Mouse (Mus musculus) liver, embryonic 15.5 days (tissue): ENCODE results near the gene Gm10644. TPM values are rescaled to one million over a fixed set of nuclear protein-coding genes. Genes with fewer than 3 reads are reported as not detected.

Experiments used
- ATAC-seq: fragments of 200-750 bp; cut with Nextera tagmentation; 2 replicates; pipeline ENCODE4 v1.8.0; 2017; ENCODE audit warnings: moderate number of reproducible peaks, mild to moderate bottlenecking, moderate library complexity; ENCODE audit not compliant: insufficient read depth
- H3K27ac ChIP-seq: fragments of 300-500 bp; sonication (generic); replicated peaks from 2 replicates; pipeline ENCODE4 v1.5.1; 2015; ENCODE audit warnings: mild to moderate bottlenecking, inconsistent platforms
- H3K27me3 ChIP-seq: fragments of 300-500 bp; sonication (generic); 2 replicates; pipeline ENCODE4 v1.6.1; 2015; ENCODE audit warnings: mild to moderate bottlenecking, inconsistent platforms
- H3K36me3 ChIP-seq: fragments of 300-500 bp; sonication (generic); replicated peaks from 2 replicates; pipeline ENCODE4 v1.6.1; 2015; ENCODE audit warnings: moderate library complexity, mild to moderate bottlenecking, inconsistent platforms
- H3K4me1 ChIP-seq: fragments of 300-500 bp; sonication (generic); replicated peaks from 2 replicates; pipeline ENCODE4 v1.6.1; 2015; ENCODE audit warnings: inconsistent platforms
- H3K4me2 ChIP-seq: fragments of 300-500 bp; sonication (generic); 2 replicates; pipeline ENCODE4 v1.6.1; 2015; ENCODE audit warnings: moderate library complexity, mild to moderate bottlenecking, inconsistent platforms
- H3K4me3 ChIP-seq: fragments of 300-500 bp; sonication (generic); replicated peaks from 2 replicates; pipeline ENCODE4 v1.5.1; 2015; ENCODE audit warnings: mild to moderate bottlenecking, inconsistent platforms
- H3K9ac ChIP-seq: fragments of 300-500 bp; sonication (generic); 2 replicates; pipeline ENCODE4 v1.6.1; 2015; ENCODE audit warnings: moderate library complexity, mild to moderate bottlenecking, inconsistent platforms
- H3K9me3 ChIP-seq: fragments of 300-500 bp; sonication (generic); replicated peaks from 2 replicates; pipeline ENCODE4 v1.6.1; 2016; ENCODE audit warnings: inconsistent platforms
- WGBS: fragments of 180-500 bp; shearing (Covaris S2); methylation state at CpG from one replicate; pipeline ENCODE4 v1.1.7; 2015; ENCODE audit warnings: mixed read lengths; ENCODE audit not compliant: insufficient replicate concordance; 5-methylcytosine and 5-hydroxymethylcytosine counted together
- polyA plus RNA-seq: library from polyadenylated mRNA; unstranded; fragments of >200 nt; fragmentation: Nextera tagmentation; extraction: Ambion mirVana; gene quantifications from 2 replicates; pipeline ENCODE4 v1.2.1, GENCODE M21; 2015

Gm10644 gene
- polyA plus RNA-seq, 1 experiment from 2014 or later: 0.39 TPM

- Histone ChIP-seq H3K4me1 (peaks cover 21% of the 10 kb centered on the region), H3K27me3 (no peaks in the 10 kb centered on the region), H3K27ac (no peak overlapping the region), H3K9ac (no peak overlapping the region), H3K36me3 (peaks cover 89% of the 10 kb centered on the region), H3K4me3 (no peak overlapping the region), H3K4me2 (no peak overlapping the region), H3K9me3 (no peaks in the 10 kb centered on the region)
- ATAC-seq: no peak
- WGBS: 89% methylated on average over 7 of the region's 7 CpGs
Observed at GRCm38 (mm10) chr8:83967701-83968100, 12.7 kb upstream of the Gm10644 start.

- 0 out of 2 replicates have a peak, but pooled peaks cover 3% of the 10 kb centered on the region for H3K4me1 ChIP-seq
- peaks cover 84% of the 10 kb centered on the region for H3K36me3 ChIP-seq
- H3K4me2 ChIP-seq: no peak overlapping the region
- H3K9me3 ChIP-seq: no peaks in the 10 kb centered on the region
- no peak overlapping the region for H3K27ac ChIP-seq
- H3K27me3 ChIP-seq: no peaks in the 10 kb centered on the region
- H3K9ac ChIP-seq: no peak overlapping the region
- 82% methylated on average over 5 of the region's 5 CpGs for whole genome bisulfite sequencing
- no peak for ATAC-seq
- H3K4me3 ChIP-seq: no peak overlapping the region
Observed at GRCm38 (mm10) chr8:83964015-83964765, 9.2 kb upstream of the Gm10644 start.

GRCm38 (mm10) chr8:83956789-83957188, 1.8 kb upstream of the Gm10644 start:
- H3K9me3 ChIP-seq: no peaks in the 10 kb centered on the region
- H3K4me2 ChIP-seq: peak overlapping the region; percentile 86
- H3K9ac ChIP-seq: peak overlapping the region; percentile 85
- 11% methylated on average over 1 of the region's 1 CpGs for WGBS
- peaks cover 31% of the 10 kb centered on the region for H3K4me1 ChIP-seq
- no peaks in the 10 kb centered on the region for H3K27me3 ChIP-seq
- H3K36me3 ChIP-seq: peaks cover 28% of the 10 kb centered on the region
- no peak overlapping the region for H3K27ac ChIP-seq
- no peak for ATAC-seq
- peak overlapping the region; percentile 85 for H3K4me3 ChIP-seq

GRCm38 (mm10) chr8:83955958-83956218, 883 bp upstream of the Gm10644 start:
- H3K36me3 ChIP-seq: peaks cover 23% of the 10 kb centered on the region
- H3K4me3 ChIP-seq: peak overlapping the region; percentile 85
- H3K4me1 ChIP-seq: peaks cover 31% of the 10 kb centered on the region
- peak overlapping the region; percentile 86 for H3K4me2 ChIP-seq
- ATAC-seq: no peak
- peak overlapping the region; percentile 85 for H3K9ac ChIP-seq
- 2% methylated on average over 15 of the region's 15 CpGs for WGBS
- H3K9me3 ChIP-seq: no peaks in the 10 kb centered on the region
- H3K27me3 ChIP-seq: no peaks in the 10 kb centered on the region
- peak overlapping the region; percentile 82 for H3K27ac ChIP-seq

- no peak for ATAC-seq
- Histone ChIP-seq H3K4me1 (peaks cover 31% of the 10 kb centered on the region), H3K36me3 (peaks cover 17% of the 10 kb centered on the region), H3K9me3 (no peaks in the 10 kb centered on the region), H3K4me2 (peak overlapping the region; percentile 86), H3K27me3 (no peaks in the 10 kb centered on the region), H3K27ac (peak overlapping the region; percentile 72), H3K4me3 (peak overlapping the region; percentile 85), H3K9ac (peak overlapping the region; percentile 46)
- 2% methylated on average over 14 of the region's 14 CpGs for WGBS
Observed at GRCm38 (mm10) chr8:83954749-83955105, 278 bp downstream of the Gm10644 start.

- Histone ChIP-seq H3K9me3 (no peaks in the 10 kb centered on the region), H3K4me1 (no peaks in the 10 kb centered on the region), H3K36me3 (no peaks in the 10 kb centered on the region), H3K4me3 (no peak overlapping the region), H3K9ac (no peak overlapping the region), H3K4me2 (no peak overlapping the region), H3K27me3 (0 out of 2 replicates have a peak, but pooled peaks cover 6% of the 10 kb centered on the region), H3K27ac (no peak overlapping the region)
- WGBS: 21% methylated on average over 3 of the region's 3 CpGs
- ATAC-seq: no peak
Observed at GRCm38 (mm10) chr8:83945540-83945939, 9.5 kb downstream of the Gm10644 start.

- WGBS: 59% methylated on average over 1 of the region's 1 CpGs
- Histone ChIP-seq H3K9ac (no peak overlapping the region), H3K4me1 (no peaks in the 10 kb centered on the region), H3K9me3 (no peaks in the 10 kb centered on the region), H3K4me2 (no peak overlapping the region), H3K4me3 (no peak overlapping the region), H3K27me3 (0 out of 2 replicates have a peak, but pooled peaks cover 1% of the 10 kb centered on the region), H3K36me3 (0 out of 2 replicates have a peak, but pooled peaks cover 3% of the 10 kb centered on the region), H3K27ac (no peak overlapping the region)
- no peak for ATAC-seq
Observed at GRCm38 (mm10) chr8:83942446-83942845, 12.6 kb downstream of the Gm10644 start.

- H3K27ac ChIP-seq: no peak overlapping the region
- no peaks in the 10 kb centered on the region for H3K4me1 ChIP-seq
- 55% methylated on average over 6 of the region's 6 CpGs for WGBS
- no peaks in the 10 kb centered on the region for H3K9me3 ChIP-seq
- H3K4me3 ChIP-seq: no peak overlapping the region
- ATAC-seq: no peak
- H3K36me3 ChIP-seq: 0 out of 2 replicates have a peak, but pooled peaks cover 3% of the 10 kb centered on the region
- no peaks in the 10 kb centered on the region for H3K27me3 ChIP-seq
- H3K9ac ChIP-seq: no peak overlapping the region
- H3K4me2 ChIP-seq: no peak overlapping the region
Observed at GRCm38 (mm10) chr8:83941066-83941677, 13.8 kb downstream of the Gm10644 start.

- H3K9ac ChIP-seq: no peak overlapping the region
- no peak overlapping the region for H3K4me2 ChIP-seq
- H3K27ac ChIP-seq: no peak overlapping the region
- H3K4me3 ChIP-seq: no peak overlapping the region
- no peaks in the 10 kb centered on the region for H3K27me3 ChIP-seq
- no peak for ATAC-seq
- H3K36me3 ChIP-seq: peaks cover 3% of the 10 kb centered on the region; the same call in 1 of the 2 replicates
- WGBS: 79% methylated on average over 15 of the region's 15 CpGs
- H3K4me1 ChIP-seq: no peaks in the 10 kb centered on the region
- H3K9me3 ChIP-seq: no peaks in the 10 kb centered on the region
Observed at GRCm38 (mm10) chr8:83938330-83938729, 16.7 kb downstream of the Gm10644 start.

- no peak for ATAC-seq
- no peak overlapping the region for H3K4me2 ChIP-seq
- H3K4me1 ChIP-seq: no peaks in the 10 kb centered on the region
- no peaks in the 10 kb centered on the region for H3K27me3 ChIP-seq
- H3K9me3 ChIP-seq: no peaks in the 10 kb centered on the region
- H3K36me3 ChIP-seq: peaks cover 3% of the 10 kb centered on the region; the same call in 1 of the 2 replicates
- no peak overlapping the region for H3K27ac ChIP-seq
- no peak overlapping the region for H3K4me3 ChIP-seq
- 68% methylated on average over 7 of the region's 7 CpGs for WGBS
- H3K9ac ChIP-seq: no peak overlapping the region
Observed at GRCm38 (mm10) chr8:83937645-83938044, 17.4 kb downstream of the Gm10644 start.

- Histone ChIP-seq H3K9ac (no peak overlapping the region), H3K4me2 (no peak overlapping the region), H3K4me3 (no peak overlapping the region), H3K36me3 (peaks cover 3% of the 10 kb centered on the region; the same call in 1 of the 2 replicates), H3K27ac (no peak overlapping the region), H3K27me3 (no peaks in the 10 kb centered on the region), H3K4me1 (no peaks in the 10 kb centered on the region), H3K9me3 (no peaks in the 10 kb centered on the region)
- no peak for ATAC-seq
- 71% methylated on average over 8 of the region's 8 CpGs for WGBS
Observed at GRCm38 (mm10) chr8:83935435-83935834, 19.6 kb downstream of the Gm10644 start.
